Mouse (Mus musculus): ENCODE data around the gene Babam2. TPM values are rescaled to one million over a fixed set of nuclear protein-coding genes. Genes with fewer than 3 reads are reported as not detected.
"Not testable (repeated sequence)": the region's sequence is repeated elsewhere in the genome, so short reads cannot be mapped to it uniquely, and the experiment has no call there.

Babam2 gene
- total and polyA plus RNA-seq, 3 experiments: 25.2 to 32.9 (median 28.4) TPM

DNA sequence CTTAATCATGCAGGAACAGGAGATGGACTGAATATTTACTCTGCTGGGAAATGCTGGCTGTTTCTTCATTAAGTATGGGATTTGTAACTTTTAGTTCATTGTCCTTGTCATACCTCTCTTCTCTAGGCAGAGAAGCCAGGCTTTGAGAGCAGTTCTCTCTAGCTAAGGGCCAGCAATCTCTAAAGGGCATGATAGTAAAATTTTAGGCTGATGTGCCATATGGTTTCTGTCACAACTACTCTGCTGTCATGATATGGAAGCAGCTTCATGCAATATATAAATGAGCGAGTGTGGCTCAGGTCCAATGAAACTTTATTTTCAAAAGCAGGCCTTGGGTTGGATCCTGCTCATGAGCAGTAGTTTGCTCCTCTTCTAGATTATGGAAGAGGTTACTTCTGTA, 142.9 kb downstream of the Babam2 start:
- TF ChIP-seq EP300 (IDR thresholded peaks at IDR 0.05; ENCODE audit: insufficient read depth, low read depth, low read length): no peak
- no peak for TF ChIP-seq CTCF (IDR thresholded peaks at IDR 0.05)
- TF ChIP-seq POLR2A (IDR thresholded peaks at IDR 0.05; ENCODE audit: insufficient read depth, low read depth, low read length): no peak
- WGBS: 77% methylated on average over 1 of the region's 1 CpGs
- intact Hi-C loops (cut with DNase I): no loop called here

DNA sequence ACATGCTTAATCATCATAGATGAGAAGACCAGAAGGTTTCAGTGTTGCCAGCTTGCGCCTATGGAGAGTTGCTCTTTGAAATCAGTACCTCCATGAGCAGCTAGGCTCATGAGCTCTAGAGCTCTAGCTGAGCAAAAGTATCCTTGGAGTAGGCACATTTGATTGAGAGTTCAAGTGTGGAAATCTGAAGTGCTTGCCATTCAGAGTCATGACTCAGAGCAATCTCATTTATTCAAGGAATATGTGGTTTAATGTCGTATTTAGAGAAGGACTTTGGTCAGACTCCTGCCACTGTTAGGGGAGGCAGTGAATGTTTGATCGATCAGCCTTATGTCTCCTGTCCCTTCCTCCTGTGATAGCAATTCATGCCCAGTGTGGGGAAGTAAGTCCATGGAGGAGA, 147.4 kb downstream of the Babam2 start:
- H3K4me3 ChIP-seq: no peak overlapping the region
- intact Hi-C loops (cut with DNase I): no loop called here
- no peak overlapping the region for H3K9ac ChIP-seq (ENCODE audit: low read depth, low read length)
- no peaks in the 10 kb centered on the region for H3K79me2 ChIP-seq (replicated peaks; ENCODE audit: control insufficient read depth, insufficient read depth, low read length)
- WGBS: 98% methylated on average over 3 of the region's 3 CpGs
- TF ChIP-seq EP300 (IDR thresholded peaks at IDR 0.05; ENCODE audit: insufficient read depth, low read depth, low read length) (no peak), CTCF (IDR thresholded peaks at IDR 0.05) (no peak), POLR2A (IDR thresholded peaks at IDR 0.05; ENCODE audit: insufficient read depth, low read depth, low read length) (no peak)
- no peaks in the 10 kb centered on the region for H3K4me1 ChIP-seq (ENCODE audit: control insufficient read depth, insufficient read depth, low read length)
- DNase-seq: no peak
- H3K27me3 ChIP-seq (ENCODE audit: control insufficient read depth, insufficient read depth, low read length): no peaks in the 10 kb centered on the region
- H3K36me3 ChIP-seq (ENCODE audit: control insufficient read depth, insufficient read depth, low read length): no peaks in the 10 kb centered on the region
- H3K27ac ChIP-seq: no peak overlapping the region

More for the DNA sequence above, 142.9 kb downstream of the Babam2 start:
- H3K4me1 ChIP-seq (ENCODE audit: control insufficient read depth, insufficient read depth, low read length): no peaks in the 10 kb centered on the region
- no peaks in the 10 kb centered on the region for H3K27me3 ChIP-seq (ENCODE audit: control insufficient read depth, insufficient read depth, low read length)
- DNase-seq: no peak
- H3K4me3 ChIP-seq: no peak overlapping the region
- no peaks in the 10 kb centered on the region for H3K36me3 ChIP-seq (ENCODE audit: control insufficient read depth, insufficient read depth, low read length)
- no peak overlapping the region for H3K27ac ChIP-seq
- no peak overlapping the region for H3K9ac ChIP-seq (ENCODE audit: low read depth, low read length)
- H3K79me2 ChIP-seq (replicated peaks; ENCODE audit: control insufficient read depth, insufficient read depth, low read length): no peaks in the 10 kb centered on the region

- Histone ChIP-seq H3K79me2 (replicated peaks; ENCODE audit: control insufficient read depth, insufficient read depth, low read length) (no peaks in the 10 kb centered on the region), H3K27me3 (ENCODE audit: control insufficient read depth, insufficient read depth, low read length) (no peaks in the 10 kb centered on the region), H3K36me3 (ENCODE audit: control insufficient read depth, insufficient read depth, low read length) (no peaks in the 10 kb centered on the region), H3K9ac (ENCODE audit: low read depth, low read length) (no peak overlapping the region), H3K4me1 (ENCODE audit: control insufficient read depth, insufficient read depth, low read length) (no peaks in the 10 kb centered on the region), H3K27ac (no peak overlapping the region), H3K4me3 (no peak overlapping the region)
- DNase-seq: no peak
- intact Hi-C loops (cut with DNase I): no loop called here
- TF ChIP-seq POLR2A (IDR thresholded peaks at IDR 0.05; ENCODE audit: insufficient read depth, low read depth, low read length) (no peak), EP300 (IDR thresholded peaks at IDR 0.05; ENCODE audit: insufficient read depth, low read depth, low read length) (no peak), CTCF (IDR thresholded peaks at IDR 0.05) (no peak)
Observed at GRCm38 (mm10) chr5:31846971-31847370, 149.5 kb downstream of the Babam2 start.

- Histone ChIP-seq H3K9ac (ENCODE audit: low read depth, low read length) (no peak overlapping the region), H3K27ac (no peak overlapping the region; the same call in 1 of the 2 replicates), H3K4me1 (ENCODE audit: control insufficient read depth, insufficient read depth, low read length) (no peaks in the 10 kb centered on the region), H3K4me3 (no peak overlapping the region), H3K27me3 (ENCODE audit: control insufficient read depth, insufficient read depth, low read length) (no peaks in the 10 kb centered on the region), H3K79me2 (replicated peaks; ENCODE audit: control insufficient read depth, insufficient read depth, low read length) (no peaks in the 10 kb centered on the region), H3K36me3 (ENCODE audit: control insufficient read depth, insufficient read depth, low read length) (no peaks in the 10 kb centered on the region)
- TF ChIP-seq CTCF (IDR thresholded peaks at IDR 0.05): no peak
- no peak for TF ChIP-seq POLR2A (IDR thresholded peaks at IDR 0.05; ENCODE audit: insufficient read depth, low read depth, low read length)
- TF ChIP-seq EP300 (IDR thresholded peaks at IDR 0.05; ENCODE audit: insufficient read depth, low read depth, low read length): no peak
- DNase-seq: peak in 1 of 2 experiments; percentile 8
- intact Hi-C loops (cut with DNase I): no loop called here
Observed at GRCm38 (mm10) chr5:31848995-31849394, 151.5 kb downstream of the Babam2 start.

DNA sequence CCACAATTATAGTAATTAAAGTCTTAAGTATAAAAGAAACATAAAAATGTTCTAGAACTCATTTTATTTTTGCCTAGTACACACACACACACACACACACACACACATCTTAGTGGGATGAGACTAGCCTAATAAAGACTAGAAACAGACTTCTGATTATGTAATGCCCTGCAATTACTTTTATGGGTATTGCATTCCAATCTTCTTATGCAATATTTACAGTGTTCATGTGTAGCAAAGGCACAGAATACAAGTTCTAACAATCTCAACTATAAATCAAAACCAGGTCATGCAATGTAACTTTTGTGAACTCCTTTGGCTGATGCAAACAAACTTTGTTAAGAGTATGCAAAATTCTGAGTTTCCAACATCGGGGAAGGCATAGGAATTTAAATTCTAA, 155.3 kb downstream of the Babam2 start:
- Histone ChIP-seq H3K79me2 (replicated peaks; ENCODE audit: control insufficient read depth, insufficient read depth, low read length) (no peaks in the 10 kb centered on the region), H3K4me1 (ENCODE audit: control insufficient read depth, insufficient read depth, low read length) (no peaks in the 10 kb centered on the region), H3K9ac (ENCODE audit: low read depth, low read length) (no peak overlapping the region), H3K36me3 (ENCODE audit: control insufficient read depth, insufficient read depth, low read length) (no peaks in the 10 kb centered on the region), H3K27ac (no peak overlapping the region), H3K4me3 (no peak overlapping the region), H3K27me3 (ENCODE audit: control insufficient read depth, insufficient read depth, low read length) (no peaks in the 10 kb centered on the region)
- intact Hi-C loops (cut with DNase I): no loop called here
- WGBS: 98% methylated on average over 1 of the region's 1 CpGs
- TF ChIP-seq EP300 (IDR thresholded peaks at IDR 0.05; ENCODE audit: insufficient read depth, low read depth, low read length) (no peak), POLR2A (IDR thresholded peaks at IDR 0.05; ENCODE audit: insufficient read depth, low read depth, low read length) (no peak), CTCF (IDR thresholded peaks at IDR 0.05) (no peak)
- no peak for DNase-seq

- H3K36me3 ChIP-seq (ENCODE audit: control insufficient read depth, insufficient read depth, low read length): no peaks in the 10 kb centered on the region
- no peak overlapping the region for H3K9ac ChIP-seq (ENCODE audit: low read depth, low read length)
- DNase-seq: no peak
- WGBS: 95% methylated on average over 1 of the region's 1 CpGs
- intact Hi-C loops (cut with DNase I): no loop called here
- no peaks in the 10 kb centered on the region for H3K79me2 ChIP-seq (replicated peaks; ENCODE audit: control insufficient read depth, insufficient read depth, low read length)
- H3K4me3 ChIP-seq: no peak overlapping the region
- no peak overlapping the region for H3K27ac ChIP-seq
- TF ChIP-seq POLR2A (IDR thresholded peaks at IDR 0.05; ENCODE audit: insufficient read depth, low read depth, low read length) (no peak), CTCF (IDR thresholded peaks at IDR 0.05) (no peak), EP300 (IDR thresholded peaks at IDR 0.05; ENCODE audit: insufficient read depth, low read depth, low read length) (no peak)
- no peaks in the 10 kb centered on the region for H3K27me3 ChIP-seq (ENCODE audit: control insufficient read depth, insufficient read depth, low read length)
- H3K4me1 ChIP-seq (ENCODE audit: control insufficient read depth, insufficient read depth, low read length): no peaks in the 10 kb centered on the region
Observed at GRCm38 (mm10) chr5:31853831-31854230, 156.3 kb downstream of the Babam2 start.

DNA sequence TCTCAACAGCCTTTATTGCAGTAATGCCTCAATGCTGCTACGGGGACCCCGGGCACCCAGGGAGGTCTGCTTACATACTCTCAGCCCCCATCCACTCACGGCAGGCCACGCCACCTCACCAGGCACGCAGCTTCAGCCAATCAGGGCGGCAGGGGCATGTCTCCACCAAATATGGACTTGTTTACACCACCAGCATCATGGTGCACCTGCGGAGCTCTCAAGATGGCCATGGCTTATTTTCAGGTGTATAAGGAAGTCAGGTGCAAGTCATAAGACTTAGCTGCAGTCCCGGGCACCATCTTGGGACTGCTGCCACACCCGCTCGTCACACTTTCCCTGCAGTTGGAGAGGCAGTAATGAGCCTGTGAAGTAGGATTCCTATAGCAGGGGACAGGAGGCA, 161.4 kb downstream of the Babam2 start:
- H3K27me3 ChIP-seq (ENCODE audit: control insufficient read depth, insufficient read depth, low read length); H3K4me1 ChIP-seq (ENCODE audit: control insufficient read depth, insufficient read depth, low read length); H3K79me2 ChIP-seq (replicated peaks; ENCODE audit: control insufficient read depth, insufficient read depth, low read length); H3K27ac ChIP-seq; H3K9ac ChIP-seq (ENCODE audit: low read depth, low read length); H3K36me3 ChIP-seq (ENCODE audit: control insufficient read depth, insufficient read depth, low read length); intact Hi-C loops (cut with DNase I); H3K4me3 ChIP-seq; DNase-seq: not testable (repeated sequence)
- 84% methylated on average over 10 of the region's 10 CpGs for WGBS
